Mouse (Mus musculus) liver, embryonic 15.5 days (tissue): Measurements from ENCODE around the gene Fmod. TPM values are rescaled to one million over a fixed set of nuclear protein-coding genes. Genes with fewer than 3 reads are reported as not detected.

Source experiments
- ATAC-seq: fragments of 200-750 bp; cut with Nextera tagmentation; 2 replicates; pipeline ENCODE4 v1.8.0; 2017; ENCODE audit warnings: moderate number of reproducible peaks, mild to moderate bottlenecking, moderate library complexity; ENCODE audit not compliant: insufficient read depth
- H3K27ac ChIP-seq: fragments of 300-500 bp; sonication (generic); replicated peaks from 2 replicates; pipeline ENCODE4 v1.5.1; 2015; ENCODE audit warnings: mild to moderate bottlenecking, inconsistent platforms
- H3K27me3 ChIP-seq: fragments of 300-500 bp; sonication (generic); 2 replicates; pipeline ENCODE4 v1.6.1; 2015; ENCODE audit warnings: mild to moderate bottlenecking, inconsistent platforms
- H3K36me3 ChIP-seq: fragments of 300-500 bp; sonication (generic); replicated peaks from 2 replicates; pipeline ENCODE4 v1.6.1; 2015; ENCODE audit warnings: moderate library complexity, mild to moderate bottlenecking, inconsistent platforms
- H3K4me1 ChIP-seq: fragments of 300-500 bp; sonication (generic); replicated peaks from 2 replicates; pipeline ENCODE4 v1.6.1; 2015; ENCODE audit warnings: inconsistent platforms
- H3K4me2 ChIP-seq: fragments of 300-500 bp; sonication (generic); 2 replicates; pipeline ENCODE4 v1.6.1; 2015; ENCODE audit warnings: moderate library complexity, mild to moderate bottlenecking, inconsistent platforms
- H3K4me3 ChIP-seq: fragments of 300-500 bp; sonication (generic); replicated peaks from 2 replicates; pipeline ENCODE4 v1.5.1; 2015; ENCODE audit warnings: mild to moderate bottlenecking, inconsistent platforms
- H3K9ac ChIP-seq: fragments of 300-500 bp; sonication (generic); 2 replicates; pipeline ENCODE4 v1.6.1; 2015; ENCODE audit warnings: moderate library complexity, mild to moderate bottlenecking, inconsistent platforms
- H3K9me3 ChIP-seq: fragments of 300-500 bp; sonication (generic); replicated peaks from 2 replicates; pipeline ENCODE4 v1.6.1; 2016; ENCODE audit warnings: inconsistent platforms
- WGBS: fragments of 180-500 bp; shearing (Covaris S2); methylation state at CpG from one replicate; pipeline ENCODE4 v1.1.7; 2015; ENCODE audit warnings: mixed read lengths; ENCODE audit not compliant: insufficient replicate concordance; 5-methylcytosine and 5-hydroxymethylcytosine counted together
- polyA plus RNA-seq: library from polyadenylated mRNA; unstranded; fragments of >200 nt; fragmentation: Nextera tagmentation; extraction: Ambion mirVana; gene quantifications from 2 replicates; pipeline ENCODE4 v1.2.1, GENCODE M21; 2015

Fmod gene
- 2.6 and 3.3 TPM in 2 replicates for polyA plus RNA-seq

DNA sequence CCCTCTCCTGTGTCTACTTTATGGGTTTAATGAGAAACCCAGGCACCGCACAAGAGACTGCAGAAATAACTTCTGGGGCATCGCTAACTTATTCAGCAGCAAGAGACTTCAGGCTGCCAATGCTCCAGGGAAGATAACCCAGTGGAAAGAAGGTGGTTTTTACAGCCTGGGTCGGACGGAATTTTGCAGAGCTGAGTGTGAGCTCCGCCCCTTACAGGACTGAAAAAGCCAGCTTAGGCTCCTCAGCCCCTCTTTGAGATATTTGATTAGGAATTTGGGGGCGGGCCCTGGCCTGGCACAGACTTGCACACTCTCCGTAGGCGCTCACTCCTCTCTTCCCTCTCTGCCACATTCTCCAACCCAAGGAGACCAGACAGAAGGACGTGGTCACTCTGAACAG lies at the start of gene Fmod:
Gene Fmod, plus strand, starts transcription at position 83 of the 400 bp plus-strand sequence.
- Histone ChIP-seq H3K9ac (no peak within 1 kb of the TSS), H3K36me3 (no peaks in the 10 kb centered on the region), H3K4me2 (no peak within 1 kb of the TSS), H3K9me3 (no peaks in the 10 kb centered on the region), H3K4me3 (no peak within 1 kb of the TSS), H3K27me3 (no peaks in the 10 kb centered on the region; the same call in 1 of the 2 replicates), H3K27ac (no peak within 1 kb of the TSS), H3K4me1 (no peaks in the 10 kb centered on the region)
- ATAC-seq = no peak
- WGBS = 48% methylated on average over 9 of the region's 9 CpGs

DNA sequence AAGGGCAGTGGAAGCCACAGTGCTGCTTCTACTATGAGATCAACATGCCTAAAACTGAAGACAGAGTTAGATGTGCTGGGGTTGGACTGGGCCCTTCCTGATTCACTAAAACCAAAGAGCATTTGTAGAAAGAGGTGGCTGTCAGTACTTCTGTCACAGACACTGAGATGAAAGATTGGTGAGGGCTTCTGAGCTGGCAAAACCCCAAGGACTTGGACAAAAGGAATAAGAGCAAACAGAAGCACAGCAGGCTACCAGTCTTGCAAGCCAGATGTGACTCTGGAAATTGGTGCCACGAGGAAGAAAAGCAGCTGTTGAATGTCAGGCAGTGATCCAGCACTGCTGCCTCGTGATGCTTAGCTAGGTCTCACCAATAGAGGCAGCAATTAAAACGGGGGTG lies 48.2 kb upstream of the Fmod start:
- 18% methylated on average over 3 of the region's 3 CpGs for WGBS
- Histone ChIP-seq H3K4me3 (no peak overlapping the region), H3K9ac (no peak overlapping the region), H3K36me3 (no peaks in the 10 kb centered on the region), H3K27ac (no peak overlapping the region), H3K4me2 (no peak overlapping the region), H3K4me1 (no peaks in the 10 kb centered on the region), H3K9me3 (no peaks in the 10 kb centered on the region), H3K27me3 (no peaks in the 10 kb centered on the region)
- no peak for ATAC-seq

DNA sequence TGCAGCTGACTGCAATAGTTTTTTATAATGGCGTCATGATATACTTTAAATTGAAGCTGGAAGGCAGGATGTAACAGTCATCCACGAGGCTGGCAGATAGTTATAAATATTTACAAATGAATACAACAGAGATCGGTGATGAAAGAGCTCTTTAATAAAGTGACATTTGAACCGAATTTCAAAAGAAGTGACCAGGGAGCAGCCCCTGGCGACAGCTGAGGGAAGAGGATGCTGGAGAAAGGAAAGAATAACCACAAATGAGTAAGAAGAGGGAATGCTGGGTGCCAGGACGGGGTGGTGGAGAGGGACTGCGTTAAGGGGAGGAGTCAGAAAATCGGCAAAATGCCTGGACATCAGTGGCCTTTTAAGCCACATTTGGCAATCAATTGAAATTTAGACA lies 45.8 kb upstream of the Fmod start:
- H3K4me3 ChIP-seq = no peak overlapping the region
- no peaks in the 10 kb centered on the region for H3K9me3 ChIP-seq
- no peaks in the 10 kb centered on the region for H3K27me3 ChIP-seq
- 55% methylated on average over 8 of the region's 8 CpGs for WGBS
- no peak overlapping the region for H3K9ac ChIP-seq
- no peak for ATAC-seq
- H3K27ac ChIP-seq = no peak overlapping the region
- H3K4me1 ChIP-seq = no peaks in the 10 kb centered on the region
- no peaks in the 10 kb centered on the region for H3K36me3 ChIP-seq
- no peak overlapping the region for H3K4me2 ChIP-seq

DNA sequence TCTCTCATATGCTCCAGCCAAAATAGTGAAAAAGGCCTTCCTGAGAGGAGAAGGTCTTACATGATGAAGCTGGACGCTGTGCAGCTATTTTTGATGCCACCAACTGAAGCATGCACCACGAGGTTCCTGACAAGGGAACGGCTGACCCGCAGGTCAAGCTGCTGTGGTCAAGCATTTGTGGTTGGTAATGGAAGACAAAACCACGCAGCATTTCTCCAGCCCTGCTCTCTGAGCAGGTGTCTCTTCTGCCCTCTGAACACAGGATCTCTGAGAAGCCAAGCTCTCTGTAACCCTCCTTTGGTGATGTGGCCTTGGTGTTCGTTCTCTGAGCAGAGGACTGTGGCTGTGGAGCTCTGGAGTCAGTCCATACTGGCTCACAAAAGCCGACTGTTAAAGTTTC lies 31.6 kb upstream of the Fmod start:
- ATAC-seq = no peak

DNA sequence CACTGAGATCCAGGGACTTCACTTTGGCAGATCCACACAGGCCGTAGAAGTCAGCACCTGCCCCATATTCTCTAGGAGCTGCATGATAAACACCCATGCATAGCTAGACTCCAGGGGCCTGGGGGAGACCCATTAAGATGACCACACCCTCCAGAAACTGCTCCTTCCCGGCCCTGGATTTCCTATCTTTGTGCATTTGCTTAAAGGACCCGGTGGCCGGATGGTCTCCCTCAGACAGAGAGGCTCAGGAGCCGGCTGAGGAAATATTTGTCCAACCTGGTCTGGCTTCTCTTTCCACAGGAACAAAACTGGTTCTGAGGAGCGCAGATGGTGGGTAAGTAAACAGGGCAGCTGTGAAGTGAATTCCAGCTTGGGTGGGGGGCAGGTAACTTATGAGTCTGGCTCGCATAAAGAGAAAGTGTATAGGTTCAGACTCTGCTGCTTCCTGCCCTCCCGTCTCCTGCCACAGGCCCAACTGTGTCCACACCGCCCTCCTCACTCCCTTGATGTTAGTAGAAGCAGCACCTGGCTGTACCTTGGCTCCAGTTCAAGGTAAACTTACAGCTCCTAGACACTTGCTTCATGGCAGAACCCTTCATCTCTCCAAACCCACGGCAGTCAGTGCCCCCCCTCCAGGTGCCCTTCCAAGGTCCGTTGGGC lies 30.8 kb upstream of the Fmod start:
- H3K27ac ChIP-seq = no peak overlapping the region
- H3K27me3 ChIP-seq = no peaks in the 10 kb centered on the region
- H3K4me2 ChIP-seq = no peak overlapping the region
- ATAC-seq = no peak
- no peaks in the 10 kb centered on the region for H3K4me1 ChIP-seq
- 61% methylated on average over 11 of the region's 11 CpGs for WGBS
- H3K9me3 ChIP-seq = no peaks in the 10 kb centered on the region
- H3K36me3 ChIP-seq = no peaks in the 10 kb centered on the region
- no peak overlapping the region for H3K9ac ChIP-seq
- H3K4me3 ChIP-seq = no peak overlapping the region

More for the DNA sequence above, 31.6 kb upstream of the Fmod start:
- Histone ChIP-seq H3K4me3 (no peak overlapping the region), H3K36me3 (no peaks in the 10 kb centered on the region), H3K4me1 (no peaks in the 10 kb centered on the region), H3K27ac (no peak overlapping the region), H3K9ac (no peak overlapping the region), H3K4me2 (no peak overlapping the region), H3K27me3 (no peaks in the 10 kb centered on the region), H3K9me3 (no peaks in the 10 kb centered on the region)
- 38% methylated on average over 7 of the region's 7 CpGs for WGBS

DNA sequence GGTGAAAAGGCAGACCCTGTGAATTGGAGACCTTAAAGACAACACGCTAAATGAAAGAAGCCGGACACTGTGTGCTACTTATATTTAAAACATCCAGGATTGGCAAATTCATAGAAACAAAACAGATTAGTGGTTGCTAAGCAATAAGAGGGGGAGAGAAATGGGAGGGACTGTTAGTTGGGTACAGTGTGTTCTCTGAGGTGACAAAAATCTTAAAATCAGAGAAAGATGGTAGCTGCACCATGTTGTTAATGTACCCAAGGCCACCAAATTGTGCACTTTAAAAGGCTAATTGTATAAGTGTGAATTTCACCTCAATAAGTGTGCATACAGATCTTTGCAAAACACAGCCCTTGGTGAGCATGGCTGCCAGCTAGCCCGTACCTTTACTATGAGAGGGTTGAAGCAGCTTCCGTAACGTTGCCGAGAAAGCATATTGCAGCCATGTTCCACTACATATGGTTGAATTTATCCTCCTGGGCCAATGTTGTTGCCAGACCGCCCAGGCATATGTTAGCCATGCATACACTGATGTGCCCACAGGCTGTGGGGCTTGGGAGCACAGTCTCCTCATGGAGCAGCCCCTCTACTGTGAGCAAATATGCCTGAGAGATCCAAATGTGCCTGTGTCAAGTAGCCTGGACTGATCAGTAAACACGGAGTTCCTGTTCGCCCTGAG lies 12.6 kb upstream of the Fmod start:
- no peak overlapping the region for H3K9ac ChIP-seq
- no peaks in the 10 kb centered on the region for H3K4me1 ChIP-seq
- no peak overlapping the region for H3K27ac ChIP-seq
- H3K9me3 ChIP-seq = no peaks in the 10 kb centered on the region
- no peak overlapping the region for H3K4me2 ChIP-seq
- no peak for ATAC-seq
- WGBS = 66% methylated on average over 9 of the region's 9 CpGs
- no peak overlapping the region for H3K4me3 ChIP-seq
- H3K36me3 ChIP-seq = no peaks in the 10 kb centered on the region
- peaks cover 9% of the 10 kb centered on the region; the same call in 1 of the 2 replicates for H3K27me3 ChIP-seq

DNA sequence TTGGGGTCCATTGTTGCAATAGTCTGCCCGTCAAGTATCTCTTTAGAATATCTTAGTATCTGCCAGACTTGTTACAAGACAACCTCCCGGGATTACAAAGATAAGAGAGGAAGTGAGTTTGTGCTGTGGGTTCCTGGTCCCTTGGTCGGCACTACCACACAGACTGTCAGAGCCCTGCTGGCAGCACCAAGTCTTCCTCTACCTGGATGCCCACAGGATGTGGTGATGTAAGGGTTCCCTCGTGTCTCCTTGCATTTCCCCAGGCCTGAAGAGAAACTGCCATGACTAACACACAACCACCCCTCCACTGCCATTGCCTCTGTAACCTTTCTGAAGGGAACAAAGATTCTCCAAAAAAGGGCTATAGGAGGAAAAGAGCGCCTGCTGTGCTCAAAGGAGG lies 11.1 kb upstream of the Fmod start:
- ATAC-seq = no peak
- no peak overlapping the region for H3K4me2 ChIP-seq
- no peak overlapping the region for H3K9ac ChIP-seq
- H3K4me3 ChIP-seq = no peak overlapping the region
- H3K27ac ChIP-seq = no peak overlapping the region
- H3K27me3 ChIP-seq = peaks cover 12% of the 10 kb centered on the region; the same call in 1 of the 2 replicates
- no peaks in the 10 kb centered on the region for H3K36me3 ChIP-seq
- WGBS = 24% methylated on average over 5 of the region's 5 CpGs
- no peaks in the 10 kb centered on the region for H3K9me3 ChIP-seq
- no peaks in the 10 kb centered on the region for H3K4me1 ChIP-seq

DNA sequence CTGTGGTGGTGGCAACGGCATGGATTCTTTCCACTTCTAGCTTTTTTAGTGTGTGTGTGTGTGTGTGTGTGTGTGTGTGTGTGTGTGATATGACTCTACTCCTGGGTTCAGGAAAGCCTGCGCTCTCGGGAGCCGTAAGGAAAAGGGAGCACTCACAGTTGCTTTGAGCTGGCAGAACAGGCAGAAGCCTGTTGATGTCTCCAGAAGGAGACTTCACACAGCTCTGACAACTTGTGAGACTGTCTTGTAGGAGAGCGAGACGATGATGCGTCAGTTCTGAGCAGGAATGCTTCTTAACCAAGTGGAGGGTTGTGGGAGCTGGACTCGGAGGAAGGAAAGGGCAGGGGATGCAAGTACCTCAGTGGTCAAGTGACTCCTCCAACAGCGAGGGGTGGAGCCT lies 10.3 kb upstream of the Fmod start:
- H3K36me3 ChIP-seq = no peaks in the 10 kb centered on the region
- H3K4me3 ChIP-seq = no peak overlapping the region
- ATAC-seq = no peak
- no peaks in the 10 kb centered on the region for H3K4me1 ChIP-seq
- H3K9me3 ChIP-seq = no peaks in the 10 kb centered on the region
- no peak overlapping the region for H3K27ac ChIP-seq
- peaks cover 12% of the 10 kb centered on the region; the same call in 1 of the 2 replicates for H3K27me3 ChIP-seq
- 76% methylated on average over 9 of the region's 9 CpGs for WGBS
- H3K9ac ChIP-seq = no peak overlapping the region
- no peak overlapping the region for H3K4me2 ChIP-seq

DNA sequence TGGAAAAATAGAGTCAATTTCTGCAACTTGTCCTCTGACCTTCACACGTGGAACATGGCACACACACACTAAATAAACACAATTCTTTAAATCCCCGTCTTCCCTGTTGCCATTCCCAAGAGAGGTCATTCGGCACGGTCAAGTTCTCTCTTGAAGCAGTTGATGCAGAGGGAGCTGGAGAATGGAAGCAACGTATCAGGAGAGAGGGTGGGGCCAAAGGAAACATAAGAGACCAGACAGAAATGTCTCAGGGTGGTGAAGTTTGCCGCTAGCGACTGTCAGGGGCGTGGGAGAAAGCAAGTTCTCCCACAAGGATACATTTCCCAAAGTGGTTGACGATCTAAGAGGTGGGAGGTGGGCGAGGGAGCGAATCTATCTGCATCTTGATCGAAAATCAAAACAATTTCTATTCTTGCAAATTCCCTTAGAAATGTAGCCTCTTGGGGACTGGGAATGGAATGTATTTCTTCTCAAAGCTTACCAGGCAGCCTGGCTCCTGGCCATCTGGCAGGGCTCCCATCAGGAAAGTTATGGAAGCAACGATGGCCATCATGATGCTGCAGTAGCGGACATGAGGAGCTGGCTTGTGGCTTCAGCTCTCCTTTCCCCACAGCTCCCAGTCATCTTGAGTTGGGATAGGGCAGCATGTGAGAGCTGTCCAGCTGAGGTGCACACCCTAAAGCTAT lies 8.8 kb upstream of the Fmod start:
- no peak for ATAC-seq
- H3K9ac ChIP-seq = no peak overlapping the region
- no peaks in the 10 kb centered on the region for H3K4me1 ChIP-seq

DNA sequence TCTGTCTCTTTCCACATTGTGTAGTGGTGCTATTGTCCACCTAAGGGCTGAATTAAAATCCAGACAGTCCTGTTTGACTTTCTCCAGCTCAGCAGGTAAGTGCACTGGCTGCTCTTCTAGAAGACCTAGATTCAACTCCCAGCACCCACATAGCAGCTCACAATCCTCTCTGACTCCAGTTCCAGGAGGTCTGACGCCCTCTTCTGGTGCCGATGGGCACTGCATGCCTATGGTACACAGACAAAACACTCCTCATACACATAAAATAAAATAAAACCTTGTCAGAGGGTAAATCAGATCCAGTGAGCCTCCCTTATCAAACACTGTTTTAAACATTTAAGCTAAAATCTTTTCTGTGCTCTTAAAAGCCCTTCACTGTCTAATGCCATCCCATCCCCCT lies 562 bp upstream of the Fmod start:
- Histone ChIP-seq H3K27me3 (no peaks in the 10 kb centered on the region; the same call in 1 of the 2 replicates), H3K36me3 (no peaks in the 10 kb centered on the region), H3K4me3 (no peak overlapping the region), H3K4me2 (no peak overlapping the region), H3K4me1 (no peaks in the 10 kb centered on the region), H3K27ac (no peak overlapping the region), H3K9ac (no peak overlapping the region), H3K9me3 (no peaks in the 10 kb centered on the region)
- WGBS = 44% methylated on average over 2 of the region's 2 CpGs
- ATAC-seq = no peak

More for the DNA sequence above, 8.8 kb upstream of the Fmod start:
- 72% methylated on average over 14 of the region's 14 CpGs for WGBS
- Histone ChIP-seq H3K36me3 (no peaks in the 10 kb centered on the region), H3K4me2 (no peak overlapping the region), H3K27me3 (peaks cover 12% of the 10 kb centered on the region; the same call in 1 of the 2 replicates), H3K27ac (no peak overlapping the region), H3K9me3 (no peaks in the 10 kb centered on the region), H3K4me3 (no peak overlapping the region)

DNA sequence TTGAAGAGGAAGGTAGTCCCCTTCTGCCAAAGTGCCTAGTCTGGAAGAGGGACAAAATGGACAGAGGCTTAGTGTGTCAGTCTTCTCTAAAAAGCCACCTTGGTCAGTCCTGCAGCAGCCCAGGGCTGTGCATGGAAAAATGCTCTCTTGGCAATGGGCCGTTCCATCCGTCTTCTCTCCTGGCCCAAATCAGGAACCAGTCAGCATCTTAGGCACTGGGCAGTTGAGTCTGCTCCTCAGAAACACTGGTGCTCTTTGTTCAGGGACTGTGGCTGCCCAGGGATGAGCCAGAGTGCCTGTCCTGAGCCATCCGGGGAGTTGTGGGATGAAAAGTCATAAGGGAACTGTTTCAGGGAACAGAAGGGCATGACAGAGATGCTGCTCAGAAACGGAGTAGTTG lies 1.3 kb downstream of the Fmod start:
- no peak for ATAC-seq
- Histone ChIP-seq H3K9me3 (no peaks in the 10 kb centered on the region), H3K4me1 (no peaks in the 10 kb centered on the region), H3K27me3 (no peaks in the 10 kb centered on the region; the same call in 1 of the 2 replicates), H3K4me3 (no peak overlapping the region), H3K4me2 (no peak overlapping the region), H3K9ac (no peak overlapping the region), H3K27ac (no peak overlapping the region), H3K36me3 (no peaks in the 10 kb centered on the region)
- 69% methylated on average over 4 of the region's 4 CpGs for WGBS
